Mouse (Mus musculus) lung, embryonic 15.5 days (tissue): Measurements from ENCODE around the gene Fktn. TPM values are rescaled to one million over a fixed set of nuclear protein-coding genes. Genes with fewer than 3 reads are reported as not detected.
A peak's percentile ranks its signal among the peaks of the same experiment; 100 is the strongest.

ENCODE experiments used
- ATAC-seq: fragments of 200-750 bp; cut with Nextera tagmentation; 2 replicates; pipeline ENCODE4 v1.8.0; 2017; ENCODE audit warnings: moderate number of reproducible peaks, borderline replicate concordance; ENCODE audit not compliant: low FRiP score, low TSS enrichment; ENCODE audit errors: extremely low read depth
- H3K27ac ChIP-seq: fragments of 300-500 bp; sonication (generic); 2 replicates; pipeline ENCODE4 v1.5.1; 2015; ENCODE audit warnings: moderate library complexity, mild to moderate bottlenecking, inconsistent platforms
- H3K27me3 ChIP-seq: fragments of 300-500 bp; sonication (generic); 2 replicates; pipeline ENCODE4 v1.6.1; 2015; ENCODE audit warnings: inconsistent platforms
- H3K36me3 ChIP-seq: fragments of 300-500 bp; sonication (generic); 2 replicates; pipeline ENCODE4 v1.6.1; 2015; ENCODE audit warnings: inconsistent platforms
- H3K4me1 ChIP-seq: fragments of 300-500 bp; sonication (generic); 2 replicates; pipeline ENCODE4 v1.6.1; 2015; ENCODE audit warnings: inconsistent platforms
- H3K4me2 ChIP-seq: fragments of 300-500 bp; sonication (generic); 2 replicates; pipeline ENCODE4 v1.6.1; 2015; ENCODE audit warnings: inconsistent platforms, mild to moderate bottlenecking, moderate library complexity
- H3K4me3 ChIP-seq: fragments of 300-500 bp; sonication (generic); 2 replicates; pipeline ENCODE4 v1.5.1; 2015; ENCODE audit warnings: mild to moderate bottlenecking, inconsistent platforms
- H3K9ac ChIP-seq: fragments of 300-500 bp; sonication (generic); 2 replicates; pipeline ENCODE4 v1.6.1; 2015; ENCODE audit warnings: inconsistent platforms
- H3K9me3 ChIP-seq: fragments of 300-500 bp; sonication (generic); 2 replicates; pipeline ENCODE4 v1.6.1; 2016; ENCODE audit warnings: inconsistent platforms
- WGBS: fragments of 180-500 bp; shearing (Covaris S2); methylation state at CpG from one replicate; pipeline ENCODE4 v1.1.7; 2015; 5-methylcytosine and 5-hydroxymethylcytosine counted together
- polyA plus RNA-seq: library from polyadenylated mRNA; unstranded; fragments of >200 nt; fragmentation: Nextera tagmentation; extraction: Ambion mirVana; gene quantifications from 2 replicates; pipeline ENCODE4 v1.2.1, GENCODE M21; 2015

Fktn gene
- polyA plus RNA-seq, 1 experiment from 2014 or later, result 17.5 TPM

DNA sequence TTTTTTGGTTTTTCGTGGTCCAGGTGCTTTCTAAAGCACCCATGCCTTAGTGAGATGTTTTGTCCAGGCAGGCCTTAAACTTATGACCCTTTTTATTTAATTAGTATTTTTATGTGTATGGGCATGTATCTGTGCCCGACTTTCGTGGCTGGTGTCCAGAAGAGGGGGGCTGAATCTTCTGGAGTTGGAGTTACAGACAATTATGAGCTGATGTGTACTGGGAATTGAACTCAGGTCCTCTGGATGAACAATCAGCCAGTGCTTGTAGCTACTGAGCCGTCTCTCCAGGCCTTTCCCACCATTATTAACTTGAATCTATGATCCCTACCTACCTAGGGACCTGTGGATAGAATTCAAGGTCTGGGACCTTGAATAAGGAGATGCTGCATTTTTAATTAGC is 67.6 kb downstream of the Fktn start:
- WGBS, result 78% methylated on average over 4 of the region's 4 CpGs
- Histone ChIP-seq H3K27ac (no peak overlapping the region), H3K36me3 (no peaks in the 10 kb centered on the region), H3K4me3 (no peak overlapping the region), H3K9ac (no peak overlapping the region), H3K4me1 (peaks cover 10% of the 10 kb centered on the region; the same call in 1 of the 2 replicates), H3K27me3 (peaks cover 13% of the 10 kb centered on the region), H3K4me2 (no peak overlapping the region), H3K9me3 (no peaks in the 10 kb centered on the region)
- ATAC-seq, result no peak

DNA sequence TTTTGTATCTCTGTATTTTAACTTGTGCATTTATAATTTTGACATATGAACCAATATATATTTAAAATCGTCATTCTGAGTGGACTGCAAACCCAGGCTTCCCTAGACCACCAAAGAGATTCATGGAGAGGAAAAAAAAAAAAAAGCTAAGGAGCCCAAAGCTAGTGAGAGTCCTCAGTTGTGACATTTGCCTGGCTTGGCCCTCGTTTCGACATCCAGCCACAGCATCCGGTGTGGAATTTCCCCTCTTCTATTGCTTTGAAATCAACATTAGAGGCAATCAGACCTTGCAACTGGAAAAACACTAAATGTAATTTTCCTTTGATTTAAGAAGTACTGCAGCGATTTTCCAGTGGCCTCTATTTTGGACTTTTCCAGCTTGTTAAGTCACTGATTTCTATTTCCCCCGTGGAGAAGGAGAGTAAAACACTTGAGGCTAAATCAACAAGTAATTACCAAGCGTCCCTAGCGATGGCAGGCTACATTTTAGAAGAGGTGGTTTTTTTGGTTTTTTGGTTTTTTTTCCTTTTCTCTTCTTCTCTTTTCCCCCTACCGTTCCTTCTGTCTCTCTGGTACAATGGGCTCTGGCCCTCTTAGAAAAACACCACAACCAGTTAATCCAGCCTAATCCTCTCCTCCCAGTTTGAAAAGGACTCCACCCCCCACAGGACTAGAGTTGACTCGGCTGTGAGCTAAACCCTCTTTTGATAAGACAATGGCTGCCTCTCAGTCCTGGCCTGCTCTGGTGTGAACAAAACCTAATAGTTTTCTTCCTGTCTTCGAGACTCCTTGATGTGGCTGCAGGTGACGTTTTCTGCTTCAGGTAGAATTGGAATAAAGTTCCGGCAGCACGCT is 68.6 kb downstream of the Fktn start:
- WGBS, result 32% methylated on average over 14 of the region's 14 CpGs
- 0 out of 2 replicates have a peak overlapping the region, but pooled peaks have one; percentile 21 for H3K27ac ChIP-seq
- H3K9me3 ChIP-seq, result no peaks in the 10 kb centered on the region
- H3K4me2 ChIP-seq, result no peak overlapping the region
- no peak for ATAC-seq
- H3K27me3 ChIP-seq, result peaks cover 4% of the 10 kb centered on the region
- H3K4me3 ChIP-seq, result no peak overlapping the region
- H3K36me3 ChIP-seq, result no peaks in the 10 kb centered on the region
- peaks cover 10% of the 10 kb centered on the region; the same call in 1 of the 2 replicates for H3K4me1 ChIP-seq
- H3K9ac ChIP-seq, result no peak overlapping the region

DNA sequence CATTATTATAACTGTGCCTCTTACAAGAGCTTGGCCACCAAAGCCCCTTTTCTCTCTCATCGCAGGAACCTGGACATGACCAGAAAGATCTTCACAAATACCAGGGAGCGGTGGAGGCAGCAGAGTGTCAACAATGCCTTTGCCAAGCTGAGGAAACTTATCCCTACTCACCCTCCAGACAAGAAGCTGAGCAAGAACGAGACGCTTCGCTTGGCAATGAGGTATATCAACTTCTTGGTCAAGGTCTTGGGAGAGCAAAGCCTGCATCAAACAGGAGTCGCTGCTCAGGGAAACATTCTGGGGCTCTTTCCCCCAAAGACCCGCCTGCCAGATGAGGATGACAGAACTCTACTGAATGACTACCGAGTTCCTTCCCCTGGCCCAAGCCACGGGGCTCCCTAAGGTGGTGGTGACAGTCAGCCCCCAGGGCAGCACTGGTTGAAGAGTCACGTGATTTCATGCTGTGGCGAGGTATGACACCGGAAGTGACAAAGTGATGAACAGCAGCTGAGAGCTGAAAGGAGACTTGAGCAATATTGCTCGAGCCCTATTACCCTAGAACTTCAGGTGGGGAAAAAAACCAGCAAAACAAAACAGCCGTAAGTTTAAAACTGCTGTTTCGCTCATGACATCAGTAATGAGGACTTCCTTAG is 72.1 kb downstream of the Fktn start:
- Histone ChIP-seq H3K27ac (no peak overlapping the region), H3K4me1 (0 out of 2 replicates have a peak, but pooled peaks cover 6% of the 10 kb centered on the region), H3K9me3 (no peaks in the 10 kb centered on the region), H3K9ac (no peak overlapping the region), H3K27me3 (no peaks in the 10 kb centered on the region), H3K36me3 (no peaks in the 10 kb centered on the region), H3K4me2 (no peak overlapping the region), H3K4me3 (no peak overlapping the region)
- WGBS, result 71% methylated on average over 15 of the region's 15 CpGs
- ATAC-seq, result no peak

DNA sequence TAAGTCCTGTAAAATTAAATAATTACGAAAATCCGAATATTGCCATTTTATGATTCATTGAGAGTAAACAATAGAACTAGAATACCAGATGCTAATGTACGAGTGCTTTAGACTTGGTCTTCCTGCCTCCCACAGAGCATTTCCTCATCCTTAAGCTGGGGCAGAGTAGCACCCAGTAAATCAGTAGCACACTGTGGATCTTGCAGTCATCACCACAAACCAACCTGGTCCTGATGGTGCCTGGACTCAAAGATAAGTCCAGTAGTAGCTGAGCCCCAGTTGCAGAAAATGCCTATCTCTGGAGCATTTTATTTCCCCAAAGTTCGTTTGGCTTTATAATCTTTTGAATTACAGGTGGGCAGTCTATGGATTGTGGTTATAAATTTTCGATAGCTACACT is 73.1 kb downstream of the Fktn start:
- Histone ChIP-seq H3K4me3 (no peak overlapping the region), H3K27me3 (no peaks in the 10 kb centered on the region), H3K27ac (no peak overlapping the region), H3K4me2 (no peak overlapping the region), H3K4me1 (0 out of 2 replicates have a peak, but pooled peaks cover 6% of the 10 kb centered on the region), H3K9ac (no peak overlapping the region), H3K9me3 (no peaks in the 10 kb centered on the region), H3K36me3 (no peaks in the 10 kb centered on the region)
- 64% methylated on average over 5 of the region's 5 CpGs for WGBS
- no peak for ATAC-seq

DNA sequence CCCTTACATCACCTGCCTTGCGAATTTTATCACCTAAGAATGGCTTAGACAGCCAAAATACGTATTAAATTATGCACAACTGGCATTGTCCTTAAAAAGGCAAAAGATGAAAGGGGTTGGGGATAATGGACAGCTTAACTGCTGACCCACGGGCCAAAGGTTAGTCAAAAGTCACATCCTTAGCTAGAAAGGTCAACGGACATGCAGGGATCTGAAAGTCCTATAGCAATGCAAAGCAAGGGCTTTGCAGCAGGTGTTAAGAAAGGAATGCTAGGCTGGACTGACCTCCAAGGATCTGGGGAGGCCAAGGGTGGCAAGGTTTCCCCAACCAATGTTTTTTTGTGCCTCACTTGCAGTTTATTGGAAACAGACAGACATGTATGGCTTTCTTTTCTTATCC is 75.5 kb downstream of the Fktn start:
- Histone ChIP-seq H3K9me3 (no peaks in the 10 kb centered on the region), H3K4me2 (no peak overlapping the region), H3K4me3 (no peak overlapping the region), H3K4me1 (no peaks in the 10 kb centered on the region), H3K27me3 (no peaks in the 10 kb centered on the region), H3K27ac (no peak overlapping the region), H3K36me3 (no peaks in the 10 kb centered on the region), H3K9ac (no peak overlapping the region)
- WGBS, result 34% methylated on average over 4 of the region's 4 CpGs
- no peak for ATAC-seq

DNA sequence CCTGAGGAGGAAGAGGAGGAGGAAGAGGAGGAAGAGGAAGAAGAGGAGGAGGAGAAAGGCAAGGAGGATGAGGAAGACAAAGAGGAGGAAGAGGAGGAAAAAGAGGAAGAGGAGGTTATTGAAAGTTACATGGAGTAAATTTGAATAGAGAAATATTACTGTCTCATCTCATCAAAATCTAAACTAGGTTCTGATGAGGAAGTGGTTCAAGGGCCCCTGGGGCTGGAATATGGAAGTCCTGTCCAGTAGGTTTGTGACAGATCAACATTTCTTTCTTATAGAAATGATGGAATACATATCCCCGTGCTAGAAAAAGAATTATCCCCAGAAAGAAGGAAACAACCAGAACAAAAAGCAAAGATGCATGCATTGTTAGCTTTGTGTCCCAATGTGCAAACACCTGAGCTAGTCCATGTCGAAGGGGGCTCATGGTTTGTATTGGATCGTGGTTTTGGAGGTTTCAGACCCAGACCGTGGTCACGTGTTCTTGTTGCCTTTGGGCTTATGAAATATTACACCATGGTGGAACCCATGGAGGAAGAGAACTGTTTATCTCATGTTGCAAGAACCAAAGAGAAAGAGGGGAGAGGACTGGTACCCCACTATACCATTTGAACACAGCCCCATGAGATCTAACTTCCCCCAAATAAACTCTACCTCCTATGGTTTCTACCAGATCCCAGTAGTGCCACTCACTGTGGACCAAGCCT is 80.6 kb downstream of the Fktn start:
- no peak for ATAC-seq
- H3K4me3 ChIP-seq, result no peak overlapping the region
- H3K27ac ChIP-seq, result no peak overlapping the region
- H3K4me2 ChIP-seq, result no peak overlapping the region
- no peaks in the 10 kb centered on the region for H3K36me3 ChIP-seq
- 85% methylated on average over 5 of the region's 5 CpGs for WGBS
- H3K4me1 ChIP-seq, result peaks cover 2% of the 10 kb centered on the region; the same call in 1 of the 2 replicates
- no peaks in the 10 kb centered on the region for H3K27me3 ChIP-seq
- no peak overlapping the region for H3K9ac ChIP-seq
- H3K9me3 ChIP-seq, result no peaks in the 10 kb centered on the region

DNA sequence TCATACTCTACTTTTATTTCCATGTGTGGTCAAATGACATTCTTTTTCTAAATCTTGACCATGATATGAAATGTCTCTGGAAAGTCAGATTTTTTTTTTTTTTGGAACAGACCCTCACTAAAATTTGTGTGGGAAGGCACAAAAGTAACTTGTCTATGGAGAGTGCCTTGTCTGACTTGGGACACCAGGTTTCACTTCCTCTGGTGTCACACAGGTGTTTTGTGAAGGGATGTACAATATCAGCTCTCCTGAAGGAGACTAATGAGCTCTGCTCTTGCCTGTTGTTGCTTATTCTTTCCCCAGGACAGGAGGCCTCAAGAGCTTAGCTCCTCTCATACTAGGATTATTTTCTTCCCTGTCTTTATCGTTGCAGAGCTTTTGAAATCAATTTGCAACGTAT is 81.3 kb downstream of the Fktn start:
- no peak overlapping the region for H3K4me3 ChIP-seq
- H3K36me3 ChIP-seq, result no peaks in the 10 kb centered on the region
- H3K4me1 ChIP-seq, result peaks cover 7% of the 10 kb centered on the region
- ATAC-seq, result no peak
- H3K9ac ChIP-seq, result no peak overlapping the region
- H3K9me3 ChIP-seq, result no peaks in the 10 kb centered on the region
- no peak overlapping the region for H3K4me2 ChIP-seq
- H3K27me3 ChIP-seq, result no peaks in the 10 kb centered on the region
- H3K27ac ChIP-seq, result no peak overlapping the region
- 62% methylated on average over 2 of the region's 2 CpGs for WGBS

DNA sequence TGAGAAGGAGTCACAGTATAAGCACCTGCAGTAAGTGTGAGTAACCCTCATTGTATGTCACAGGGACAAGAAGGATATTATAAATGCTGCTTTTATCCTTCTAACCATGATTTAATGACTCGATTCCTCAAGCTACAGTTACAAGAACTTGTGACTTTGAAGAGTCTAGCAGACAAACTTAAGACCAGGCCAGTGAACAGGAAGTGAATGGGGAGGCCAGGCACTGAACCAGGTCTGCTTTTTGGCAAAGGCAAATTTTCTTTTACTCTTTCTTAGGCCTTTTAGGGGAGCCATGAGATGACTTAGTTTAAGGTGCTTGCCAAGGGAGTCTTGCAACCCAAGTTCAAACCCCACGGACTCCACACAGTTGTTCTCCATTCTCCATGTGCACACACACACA is 81.9 kb downstream of the Fktn start:
- no peaks in the 10 kb centered on the region for H3K9me3 ChIP-seq
- ATAC-seq, result no peak
- no peaks in the 10 kb centered on the region for H3K27me3 ChIP-seq
- H3K4me2 ChIP-seq, result no peak overlapping the region
- 69% methylated on average over 2 of the region's 2 CpGs for WGBS
- no peak overlapping the region for H3K27ac ChIP-seq
- no peak overlapping the region for H3K9ac ChIP-seq
- H3K4me1 ChIP-seq, result peaks cover 7% of the 10 kb centered on the region
- no peaks in the 10 kb centered on the region for H3K36me3 ChIP-seq
- no peak overlapping the region for H3K4me3 ChIP-seq

DNA sequence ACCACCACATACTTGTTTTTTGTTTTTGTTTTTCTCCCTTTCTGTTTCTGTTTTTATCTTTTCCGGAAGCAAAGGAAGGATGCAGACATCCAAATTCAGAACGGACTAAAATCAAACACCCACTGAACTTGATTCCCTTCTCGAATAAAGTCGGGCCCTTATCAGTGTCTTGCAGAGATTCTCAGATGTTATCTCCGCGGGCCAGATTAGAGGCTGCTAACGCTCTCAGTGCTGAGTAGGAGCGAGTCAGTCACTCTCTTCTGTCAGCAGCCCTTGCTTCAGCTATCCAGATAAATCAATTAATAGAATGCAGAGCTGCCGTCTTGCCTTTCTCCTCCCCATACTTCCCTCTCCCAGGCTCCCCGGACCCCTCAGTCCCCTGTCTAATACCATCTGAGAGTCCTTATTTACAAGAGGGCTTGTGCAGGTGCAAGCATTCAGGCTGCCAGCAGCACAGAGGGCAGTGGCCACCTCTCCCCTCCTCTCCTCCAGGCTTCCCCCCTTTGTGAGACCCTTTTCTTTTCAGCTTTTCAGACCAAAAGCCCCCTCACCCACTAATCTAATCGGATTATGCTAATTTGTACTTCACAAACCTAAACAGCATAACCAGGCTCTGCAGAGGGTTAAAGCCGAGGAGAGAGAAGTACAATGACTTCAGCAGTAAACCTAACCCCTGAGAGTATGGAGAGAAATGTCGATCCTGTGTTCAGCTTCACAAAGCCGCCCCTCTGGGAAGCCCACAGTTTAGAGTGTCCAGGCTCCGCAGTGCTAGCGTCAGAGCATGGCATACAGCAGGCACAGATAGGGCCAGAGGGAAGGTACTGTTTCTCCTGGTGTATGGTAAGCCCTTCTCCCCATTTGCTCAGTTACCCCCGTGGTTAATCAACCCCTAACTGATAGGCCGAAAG is 83.3 kb downstream of the Fktn start:
- no peak overlapping the region for H3K4me3 ChIP-seq
- no peaks in the 10 kb centered on the region for H3K9me3 ChIP-seq
- no peak overlapping the region for H3K4me2 ChIP-seq
- H3K27ac ChIP-seq, result no peak overlapping the region
- WGBS, result 26% methylated on average over 18 of the region's 18 CpGs
- peaks cover 7% of the 10 kb centered on the region for H3K4me1 ChIP-seq
- no peak for ATAC-seq
- no peak overlapping the region for H3K9ac ChIP-seq
- no peaks in the 10 kb centered on the region for H3K27me3 ChIP-seq
- H3K36me3 ChIP-seq, result no peaks in the 10 kb centered on the region

DNA sequence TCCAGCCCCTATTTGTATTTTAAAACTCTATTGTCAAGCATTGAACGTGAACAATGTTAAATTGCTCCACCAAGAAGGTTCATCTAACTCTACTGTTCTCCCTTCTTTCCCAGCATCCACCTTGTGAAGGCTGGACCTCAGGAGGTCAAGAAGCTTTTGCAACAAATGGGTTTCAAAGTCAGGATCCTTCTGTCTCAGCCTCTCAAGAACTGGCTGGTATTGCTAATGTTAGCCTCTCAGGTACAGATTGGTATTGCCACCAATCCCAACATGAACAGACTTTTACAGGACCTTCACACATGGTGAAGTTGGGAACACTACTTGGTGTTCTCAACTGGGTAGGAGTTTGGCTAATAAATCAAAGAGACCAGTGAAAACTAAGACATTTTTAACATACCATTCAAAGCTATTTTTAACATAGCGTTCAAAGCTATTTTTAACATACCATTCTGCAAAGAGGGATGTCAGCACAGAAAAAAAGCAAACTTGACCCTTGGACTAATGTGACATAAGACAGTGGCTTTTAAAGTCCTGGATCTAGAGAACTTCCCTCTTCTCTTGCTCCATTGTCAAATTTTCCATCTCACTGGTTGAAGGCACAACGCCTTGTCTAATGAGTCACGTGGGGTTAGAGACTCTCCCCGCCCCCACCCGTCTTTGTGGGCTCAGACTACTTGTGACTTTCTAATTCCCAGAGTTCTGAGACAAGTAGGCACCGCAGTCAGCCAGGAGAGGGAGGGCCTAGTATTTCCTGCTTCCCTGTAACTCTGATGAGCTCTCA is 85.3 kb downstream of the Fktn start:
- Histone ChIP-seq H3K4me2 (no peak overlapping the region), H3K27ac (no peak overlapping the region), H3K4me1 (peaks cover 7% of the 10 kb centered on the region), H3K9me3 (no peaks in the 10 kb centered on the region), H3K9ac (no peak overlapping the region), H3K36me3 (no peaks in the 10 kb centered on the region), H3K4me3 (no peak overlapping the region), H3K27me3 (no peaks in the 10 kb centered on the region)
- ATAC-seq, result no peak; the same call in 1 of the 2 replicates
- 41% methylated on average over 7 of the region's 7 CpGs for WGBS
